Mouse (Mus musculus): Measurements from ENCODE around the gene Rai2. TPM values are rescaled to one million over a fixed set of nuclear protein-coding genes. Genes with fewer than 3 reads are reported as not detected.
A peak's percentile ranks its signal among the peaks of the same experiment; 100 is the strongest.

The Rai2 gene
- total RNA-seq (2021) (10 to 100 TPM; 22.0 to 26.3 TPM), polyA plus RNA-seq (2012; rRNA removed) (24.7 and 29.3 TPM in 2 replicates)
- long read RNA-seq, transcript Rai2-201 (2 exons, 2,204 nt): major isoform, 11 of 18 reads
- long read RNA-seq, partial matches to known transcripts: 2 of 18 reads
- long read RNA-seq, other reads (novel, unspliced or antisense): 1 of 18 reads

DNA sequence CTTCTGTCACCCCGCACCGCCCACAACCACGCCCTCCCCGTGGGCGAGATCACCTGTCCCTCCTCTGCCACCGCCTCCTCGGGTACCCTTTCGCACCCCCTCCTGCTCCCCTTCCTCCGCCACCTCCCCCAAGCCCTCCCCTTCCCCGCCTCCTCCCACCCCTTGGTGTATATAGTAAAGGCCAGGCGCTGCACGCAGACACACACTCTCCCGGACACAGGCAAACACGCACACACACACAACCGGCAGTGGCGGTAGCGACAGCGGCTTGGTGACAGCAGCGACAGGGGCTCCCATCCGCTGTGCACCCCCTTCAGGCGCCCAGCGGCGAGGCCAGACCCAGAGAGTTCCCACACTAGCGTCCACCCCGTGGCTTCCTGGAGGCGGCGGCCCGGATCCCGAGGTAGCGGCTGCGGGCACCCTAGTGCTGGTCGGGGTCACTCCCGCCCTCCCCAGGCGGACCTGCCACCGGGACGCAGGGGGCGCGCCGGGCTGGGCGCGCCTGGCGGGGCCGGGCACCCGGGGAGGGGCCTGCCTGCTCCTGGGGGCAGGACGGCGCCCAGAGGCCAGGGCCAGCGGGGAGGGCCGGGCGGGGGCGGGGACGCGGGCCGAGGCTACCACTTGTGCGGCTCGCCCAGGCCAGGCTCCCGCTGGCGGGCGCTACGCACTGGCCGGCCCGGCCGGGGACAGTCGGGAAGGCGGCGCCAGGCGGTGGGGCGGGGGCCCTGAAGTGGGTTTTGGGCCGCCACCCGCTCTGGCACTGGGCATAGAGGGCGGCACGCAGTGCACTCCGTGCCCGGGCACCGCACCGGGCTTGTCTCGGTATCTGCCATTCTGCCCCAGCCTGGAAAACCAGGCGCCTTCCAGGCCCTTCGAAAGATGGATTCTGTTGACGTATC, at the start of gene Rai2:
Gene Rai2 (plus strand): TSS at position 205 of the 899 bp plus-strand sequence.
- DNase-seq: peak; percentile 81

DNA sequence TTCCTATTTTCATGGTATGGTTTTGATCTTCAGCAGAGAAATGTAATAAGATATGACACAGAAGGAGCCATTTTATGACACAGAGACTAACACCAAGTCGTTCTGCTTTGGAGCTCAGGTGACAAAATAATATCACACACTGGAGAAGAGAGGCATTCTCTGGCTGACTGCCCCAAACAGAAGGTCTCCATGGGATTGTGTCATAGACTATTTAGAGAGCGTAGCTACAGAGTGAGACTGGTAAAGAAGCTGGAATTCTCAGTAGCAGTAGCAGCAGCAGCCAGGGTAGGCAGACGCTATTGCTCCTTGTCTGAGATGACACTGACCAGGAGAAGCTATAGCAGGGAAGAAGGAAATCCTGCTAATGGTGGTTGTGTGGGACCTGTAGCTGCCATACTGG, 27.5 kb upstream of the Rai2 start:
- DNase-seq: no peak

DNA sequence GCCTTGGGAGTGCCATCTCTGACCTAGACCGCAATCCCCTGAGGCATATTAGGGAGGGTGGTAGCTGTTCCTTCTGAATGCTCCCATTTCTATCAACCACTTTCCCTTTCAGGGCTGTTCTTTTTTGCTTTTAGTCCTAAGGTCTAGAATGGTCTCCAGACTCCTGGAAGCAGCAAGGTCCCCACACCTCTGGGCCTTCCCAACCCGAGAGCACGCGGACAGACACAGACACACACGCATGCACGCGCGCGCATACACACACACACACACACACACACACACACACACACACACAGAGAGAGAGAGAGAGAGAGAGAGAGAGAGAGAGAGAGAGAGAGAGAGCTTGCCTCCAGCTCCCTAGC, 385 bp upstream of the Rai2 start:
- no peak for DNase-seq

DNA sequence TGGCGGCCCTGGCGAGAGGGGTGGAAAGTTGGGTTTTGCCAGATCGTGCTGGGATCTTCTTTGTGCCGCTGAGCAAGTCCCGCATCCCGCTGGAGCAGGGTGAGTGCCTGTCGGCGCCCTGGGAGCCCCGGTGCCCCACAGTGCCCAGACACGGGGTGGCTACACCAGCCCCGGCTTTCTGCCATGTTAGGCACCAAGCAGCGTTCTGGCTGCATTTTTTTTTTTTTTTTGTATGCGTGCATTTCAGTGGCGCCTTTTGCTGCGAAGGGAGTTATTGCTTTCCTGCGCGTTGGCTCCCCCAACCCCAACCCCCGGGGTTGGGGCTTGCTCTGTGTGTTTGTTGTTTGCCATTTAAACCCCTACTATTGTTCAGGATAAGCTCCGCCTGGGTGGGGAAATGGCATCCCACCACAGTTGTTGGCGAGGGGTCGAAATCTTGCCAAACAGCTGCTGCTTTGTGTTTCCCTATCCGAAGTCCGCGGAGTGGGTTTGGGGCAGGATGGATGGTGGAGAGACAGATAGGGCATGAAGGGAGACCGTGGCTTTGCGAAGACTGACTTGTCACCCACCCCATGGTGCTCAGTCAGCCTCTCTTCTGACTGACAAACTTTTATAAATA, 1.0 kb downstream of the Rai2 start:
- DNase-seq: no peak

- DNase-seq: peak; percentile 23
Measured at GRCm38 (mm10) chrX:161718548-161718947, 1.7 kb downstream of the Rai2 start.

- peak; percentile 11 for DNase-seq
Measured at GRCm38 (mm10) chrX:161721082-161721481, 4.2 kb downstream of the Rai2 start.

- DNase-seq: no peak
Measured at GRCm38 (mm10) chrX:161723391-161723808, 6.5 kb downstream of the Rai2 start.

GRCm38 (mm10) chrX:161726257-161726656, 9.4 kb downstream of the Rai2 start:
- DNase-seq: no peak

DNA sequence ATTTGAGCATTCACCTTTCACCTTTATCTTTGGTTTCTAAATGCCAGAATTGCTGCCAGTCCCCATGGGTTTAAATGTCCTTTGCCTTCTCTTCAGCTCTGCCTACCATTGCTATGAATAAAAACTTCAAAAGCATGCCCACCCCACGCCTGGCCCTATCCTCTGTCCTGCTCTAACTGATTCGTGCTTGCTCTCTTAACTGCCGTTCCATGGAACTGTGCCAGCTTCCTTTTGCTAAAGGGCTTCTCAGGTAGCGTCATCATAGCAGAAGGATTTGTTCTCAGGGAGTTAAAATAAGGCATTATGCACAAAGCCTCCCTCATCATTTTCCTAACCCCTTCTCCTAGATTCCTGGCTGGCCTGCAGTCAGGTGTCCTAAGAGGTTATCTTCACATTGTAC, 11.6 kb downstream of the Rai2 start:
- DNase-seq: no peak

GRCm38 (mm10) chrX:161730026-161730425, 13.2 kb downstream of the Rai2 start:
- no peak for DNase-seq

- DNase-seq: no peak
Measured at GRCm38 (mm10) chrX:161731859-161732258, 15.0 kb downstream of the Rai2 start.

DNA sequence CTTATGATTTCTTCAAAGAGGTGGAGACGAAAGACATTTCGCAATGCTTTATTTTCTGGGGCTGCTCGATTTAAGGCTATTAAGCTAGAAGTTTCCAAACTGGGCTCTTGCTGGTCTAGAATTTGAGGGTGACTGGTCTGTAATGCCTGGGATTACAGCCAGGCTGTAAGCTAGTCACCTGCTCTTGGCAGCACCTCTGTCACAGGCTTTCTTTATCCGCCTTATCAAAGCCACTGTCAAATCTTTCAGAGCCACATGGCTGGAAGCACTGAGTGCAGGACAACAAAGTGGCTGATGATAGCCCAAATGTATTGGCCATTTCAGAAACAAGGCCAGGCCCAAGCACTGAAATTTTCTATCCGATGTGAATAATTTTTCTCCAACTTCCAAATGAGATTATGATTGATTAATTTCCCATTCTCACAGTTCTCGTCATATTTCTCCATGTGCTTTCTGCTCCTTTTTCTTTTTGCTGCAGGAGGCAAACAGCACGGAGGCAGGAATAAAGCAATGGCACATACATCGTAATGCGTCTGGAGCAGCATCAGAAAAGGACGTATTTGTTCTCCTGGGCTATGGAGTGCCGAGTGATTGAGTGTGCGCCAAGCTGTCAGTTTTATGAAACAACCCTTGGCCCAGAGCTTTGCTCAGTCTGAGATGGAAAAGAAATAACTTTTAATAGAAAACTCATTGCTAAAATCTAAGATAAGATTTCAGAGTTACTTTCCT, 16.9 kb downstream of the Rai2 start:
- DNase-seq: no peak

DNA sequence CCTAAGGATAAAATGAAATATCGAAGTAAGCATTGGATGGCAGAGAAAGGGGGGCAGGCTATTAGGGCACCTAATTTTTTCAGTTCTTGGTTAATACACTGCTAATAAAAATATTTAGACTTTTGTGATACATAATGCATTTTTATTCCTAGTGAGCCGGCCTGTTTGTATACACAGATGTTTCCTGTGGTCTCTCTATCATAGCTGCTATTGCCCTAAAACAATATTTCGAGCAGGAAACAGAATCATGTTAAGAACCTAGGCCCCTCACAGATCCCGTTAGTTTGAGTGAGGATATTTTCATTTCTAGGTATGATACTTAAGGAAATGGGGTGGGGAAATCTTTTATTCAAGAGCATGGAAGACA, 17.4 kb downstream of the Rai2 start:
- no peak for DNase-seq

- no peak for DNase-seq
Measured at GRCm38 (mm10) chrX:161739374-161739773, 22.5 kb downstream of the Rai2 start.

GRCm38 (mm10) chrX:161743080-161743479, 26.2 kb downstream of the Rai2 start:
- DNase-seq: no peak

GRCm38 (mm10) chrX:161745296-161745695, 28.4 kb downstream of the Rai2 start:
- DNase-seq: peak; percentile 36

- no peak for DNase-seq
Measured at GRCm38 (mm10) chrX:161747337-161747736, 30.5 kb downstream of the Rai2 start.

GRCm38 (mm10) chrX:161753514-161753913, 36.6 kb downstream of the Rai2 start:
- DNase-seq: no peak

- DNase-seq: no peak
Measured at GRCm38 (mm10) chrX:161776321-161776962, 59.6 kb downstream of the Rai2 start.

GRCm38 (mm10) chrX:161780321-161781034, 63.6 kb downstream of the Rai2 start:
- no peak for DNase-seq

DNA sequence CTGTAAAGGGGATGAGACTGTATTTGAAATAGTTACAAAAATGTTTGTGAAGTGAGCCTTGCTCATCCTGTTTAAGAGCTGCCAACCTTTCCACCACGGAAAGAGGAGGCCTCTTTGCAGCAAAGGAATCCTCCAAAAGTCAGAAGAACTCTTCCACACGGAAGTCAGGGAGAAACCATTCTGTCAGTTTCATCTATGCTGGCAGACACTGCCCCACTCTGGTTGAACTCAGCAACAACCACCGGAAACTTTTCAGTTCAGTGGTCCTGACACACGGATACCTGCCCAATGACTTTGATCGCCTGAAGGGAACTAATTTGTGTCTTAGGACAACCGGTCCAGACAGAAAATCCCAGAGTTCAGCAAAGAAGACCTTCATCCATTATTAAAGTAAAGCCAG, 73.3 kb downstream of the Rai2 start:
- DNase-seq: no peak
